Mouse (Mus musculus) CD4-positive naive resting alpha-beta T cell, adult 57 days (primary cell): ENCODE results near the gene Scfd1. TPM values are rescaled to one million over a fixed set of nuclear protein-coding genes. Genes with fewer than 3 reads are reported as not detected.

ENCODE experiments used
- total RNA-seq: library from RNA; stranded (reverse); gene quantifications from one replicate; pipeline ENCODE4 v1.2.4, GENCODE M21; 2023

The Scfd1 gene
- total RNA-seq = 49.2 TPM

GRCm38 (mm10) chr12:51377003-51377887 is at the start of gene Scfd1:
TSS of gene Scfd1 (plus strand) at chr12:51377510.

GRCm38 (mm10) chr12:51347988-51348697 is 29.2 kb upstream of the Scfd1 start, which contains the start of gene G2e3:
TSS of gene G2e3 (plus strand) at chr12:51348061.

Other genes with a start within 250 kb of the Scfd1 start
- 11.1 TPM for gene G2e3, start 29.4 kb upstream of the Scfd1 start, total RNA-seq
- gene Coch, start 215.8 kb downstream of the Scfd1 start, total RNA-seq = 1.7 TPM